Mouse (Mus musculus): ENCODE measurements at regions not wholly inside any gene's neighbourhood (a gene's known extent, or its start where the extent isn't known, plus 50 kb on each side); places are given as distances from the start of the nearest gene placed in this dataset.

- TF ChIP-seq CTCF (IDR thresholded peaks at IDR 0.05; ENCODE audit: low read depth) (no peak), EP300 (IDR thresholded peaks at IDR 0.05; ENCODE audit: low read depth) (no peak)
These were observed 694.9 kb upstream of the Map3k7 start for GRCm38 (mm10) chr4:31268825-31269495.
